Mouse (Mus musculus): ENCODE results near the gene Gm49318. TPM values are rescaled to one million over a fixed set of nuclear protein-coding genes. Genes with fewer than 3 reads are reported as not detected.
"Not testable (repeated sequence)": the region's sequence is repeated elsewhere in the genome, so short reads cannot be mapped to it uniquely, and the experiment has no call there.

The Gm49318 gene
- polyA plus RNA-seq, 1 experiment from 2014 or later = not detected

GRCm38 (mm10) chr9:22089281-22089680 lies 18.2 kb upstream of the Gm49318 start:
- no peaks in the 10 kb centered on the region for H3K36me3 ChIP-seq
- WGBS = over 99% methylated on average over 7 of the region's 7 CpGs
- H3K27me3 ChIP-seq (ENCODE audit: insufficient read depth, poor library complexity, severe bottlenecking) = 0 out of 2 replicates have a peak, but pooled peaks cover 1% of the 10 kb centered on the region
- H3K4me1 ChIP-seq (replicated peaks) = peaks cover 13% of the 10 kb centered on the region
- H3K9me3 ChIP-seq = no peaks in the 10 kb centered on the region
- H3K4me3 ChIP-seq = no peak overlapping the region
- H3K27ac ChIP-seq = no peak overlapping the region
- no peak for DNase-seq (ENCODE audit: low spot score)

DNA sequence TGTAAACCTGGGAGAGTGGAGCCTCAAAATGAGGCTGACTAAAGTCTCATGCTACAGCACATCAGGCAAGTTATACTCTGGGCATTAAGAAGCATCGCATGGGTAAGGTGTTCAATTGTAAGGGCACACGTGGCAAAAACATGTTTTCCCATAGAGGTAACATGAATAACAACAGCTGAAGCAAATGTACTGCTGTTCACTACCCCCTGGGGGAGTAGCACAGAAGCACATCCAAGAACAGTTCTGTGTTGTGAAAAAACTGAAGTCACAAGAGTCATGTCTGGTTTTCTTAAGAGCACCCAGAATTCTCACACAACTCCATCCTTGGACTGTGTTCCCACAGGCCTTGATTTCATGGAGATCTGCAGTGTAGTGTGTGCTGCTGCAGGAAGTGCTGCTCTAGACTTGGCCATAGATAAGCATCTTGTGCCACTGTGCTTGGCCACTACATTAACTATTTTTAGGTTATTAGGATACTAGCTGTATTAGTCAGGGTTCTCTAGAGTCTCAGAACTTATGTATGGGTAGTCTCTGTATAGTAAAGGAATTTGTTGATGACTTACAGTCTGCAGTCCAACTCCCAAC lies 16.1 kb upstream of the Gm49318 start:
- peaks cover 11% of the 10 kb centered on the region; the same call in 1 of the 2 replicates for H3K36me3 ChIP-seq
- H3K27me3 ChIP-seq (ENCODE audit: insufficient read depth, poor library complexity, severe bottlenecking) = no peaks in the 10 kb centered on the region
- H3K9me3 ChIP-seq = no peaks in the 10 kb centered on the region
- H3K4me1 ChIP-seq (replicated peaks) = peaks cover 16% of the 10 kb centered on the region
- H3K4me3 ChIP-seq = no peak overlapping the region
- no peak for DNase-seq (ENCODE audit: low spot score)
- 89% methylated on average over 2 of the region's 2 CpGs for WGBS
- H3K27ac ChIP-seq = no peak overlapping the region

DNA sequence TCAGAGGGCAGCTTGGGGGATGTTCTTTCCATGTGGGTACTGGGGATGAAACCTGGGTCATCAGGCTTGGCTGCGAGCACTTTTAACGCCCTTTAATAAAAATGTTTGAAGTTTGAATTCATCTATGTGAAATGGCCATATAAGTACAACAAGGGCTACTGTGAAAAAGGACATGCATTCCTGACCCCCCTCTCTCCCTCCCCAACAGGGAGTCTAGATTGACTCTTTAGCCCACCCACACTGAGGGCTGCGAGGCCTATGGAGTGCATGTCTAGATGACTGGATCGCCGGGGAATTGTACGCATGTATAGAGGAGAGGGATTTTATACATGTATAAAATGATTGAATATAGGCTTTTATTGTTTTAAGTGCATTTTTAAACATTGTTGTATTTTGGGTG lies 15.0 kb upstream of the Gm49318 start:
- H3K9me3 ChIP-seq = no peaks in the 10 kb centered on the region
- H3K36me3 ChIP-seq = peaks cover 12% of the 10 kb centered on the region; the same call in 1 of the 2 replicates
- WGBS = 87% methylated on average over 6 of the region's 6 CpGs
- DNase-seq (ENCODE audit: low spot score) = no peak
- peak overlapping the region; percentile 86; the same call in 1 of the 2 replicates for H3K27ac ChIP-seq
- peak overlapping the region; percentile 86 for H3K4me3 ChIP-seq
- peaks cover 16% of the 10 kb centered on the region for H3K4me1 ChIP-seq (replicated peaks)
- no peaks in the 10 kb centered on the region for H3K27me3 ChIP-seq (ENCODE audit: insufficient read depth, poor library complexity, severe bottlenecking)

GRCm38 (mm10) chr9:22085022-22085834 lies 14.2 kb upstream of the Gm49318 start, which contains the start of gene Ecsit:
TSS of gene Ecsit (minus strand) at chr9:22085438.
- H3K27ac ChIP-seq = peak within 1 kb of the TSS; percentile 86
- no peaks in the 10 kb centered on the region for H3K9me3 ChIP-seq
- peaks cover 17% of the 10 kb centered on the region for H3K36me3 ChIP-seq
- peaks cover 16% of the 10 kb centered on the region for H3K4me1 ChIP-seq (replicated peaks)
- H3K4me3 ChIP-seq = peak within 1 kb of the TSS; percentile 86
- WGBS = under 1% methylated on average over 48 of the region's 48 CpGs
- peak; percentile 93 for DNase-seq (ENCODE audit: low spot score)
- H3K27me3 ChIP-seq (ENCODE audit: insufficient read depth, poor library complexity, severe bottlenecking) = no peaks in the 10 kb centered on the region

GRCm38 (mm10) chr9:22084667-22085021 lies 13.6 kb upstream of the Gm49318 start:
- Histone ChIP-seq H3K27me3 (ENCODE audit: insufficient read depth, poor library complexity, severe bottlenecking) (no peaks in the 10 kb centered on the region), H3K36me3 (peaks cover 21% of the 10 kb centered on the region), H3K27ac (peak overlapping the region; percentile 86), H3K4me3 (peak overlapping the region; percentile 86), H3K9me3 (no peaks in the 10 kb centered on the region), H3K4me1 (replicated peaks) (peaks cover 16% of the 10 kb centered on the region)
- 34% methylated on average over 4 of the region's 4 CpGs for WGBS
- DNase-seq (ENCODE audit: low spot score) = no peak

DNA sequence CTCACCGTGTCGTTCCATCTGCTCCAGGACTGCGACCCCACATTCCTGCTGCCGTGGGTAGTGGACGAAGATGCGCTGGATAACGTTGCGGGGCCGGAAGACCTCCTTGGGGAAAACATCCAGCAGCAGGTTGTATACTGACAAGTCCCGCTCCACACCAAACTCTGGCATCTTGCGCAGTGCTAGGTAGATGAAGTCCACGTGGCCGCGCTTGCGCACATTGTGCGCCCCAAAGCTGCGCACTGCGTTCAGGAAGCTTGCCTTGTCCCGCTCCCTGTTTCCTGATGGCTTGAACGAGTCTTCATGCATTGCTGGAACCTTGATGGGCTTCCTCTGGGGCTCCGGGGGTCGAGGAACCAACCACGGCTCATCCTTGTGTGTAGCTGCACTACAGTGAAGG lies 5.2 kb upstream of the Gm49318 start:
- Histone ChIP-seq H3K9me3 (no peaks in the 10 kb centered on the region), H3K27ac (no peak overlapping the region), H3K27me3 (ENCODE audit: insufficient read depth, poor library complexity, severe bottlenecking) (no peaks in the 10 kb centered on the region), H3K36me3 (peaks cover 62% of the 10 kb centered on the region), H3K4me3 (no peak overlapping the region), H3K4me1 (replicated peaks) (peaks cover 7% of the 10 kb centered on the region; the same call in 1 of the 2 replicates)
- DNase-seq (ENCODE audit: low spot score) = no peak
- WGBS = 93% methylated on average over 23 of the region's 23 CpGs

DNA sequence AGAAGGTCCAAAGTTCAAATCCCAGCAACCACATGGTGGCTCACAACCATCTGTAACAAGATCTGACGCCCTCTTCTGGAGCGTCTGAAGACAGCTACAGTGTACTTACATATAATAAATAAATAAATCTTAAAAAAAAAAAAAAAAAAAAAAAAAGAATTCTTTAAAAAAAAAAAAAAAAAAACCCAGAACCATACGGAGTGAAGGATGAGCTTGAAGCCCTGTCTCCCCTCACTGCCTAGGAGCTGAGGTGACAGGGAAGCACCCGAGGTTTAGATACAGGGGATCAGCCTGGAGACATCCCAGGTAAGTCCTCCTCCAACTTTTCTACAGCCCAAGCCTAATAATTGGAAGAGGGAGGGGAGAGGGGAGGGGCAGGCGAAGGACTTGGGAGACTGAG lies 4.7 kb upstream of the Gm49318 start:
- not testable (repeated sequence) for H3K4me3 ChIP-seq; H3K27ac ChIP-seq; H3K27me3 ChIP-seq (ENCODE audit: insufficient read depth, poor library complexity, severe bottlenecking); H3K4me1 ChIP-seq (replicated peaks); DNase-seq (ENCODE audit: low spot score); H3K9me3 ChIP-seq
- H3K36me3 ChIP-seq = peaks cover 62% of the 10 kb centered on the region
- 71% methylated on average over 5 of the region's 5 CpGs for WGBS

DNA sequence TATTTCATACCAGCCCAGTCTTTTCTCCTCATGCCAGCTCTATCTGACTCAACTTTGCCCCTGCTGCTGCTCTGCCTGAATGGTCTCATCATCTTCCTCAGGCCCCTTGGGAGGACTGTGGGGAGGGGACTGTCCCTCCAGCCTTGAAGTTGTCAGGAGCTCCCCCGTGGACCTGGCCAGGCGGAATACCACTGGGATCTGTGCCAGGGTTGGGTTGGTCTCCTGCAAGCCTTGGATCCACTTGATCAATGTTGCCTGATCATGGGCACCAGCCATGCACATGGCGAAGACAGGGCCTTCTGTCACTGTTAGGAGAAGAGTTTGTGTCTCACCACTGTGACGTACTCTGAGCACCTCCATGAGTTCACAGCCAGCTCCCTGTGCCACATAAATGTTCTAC lies 1.2 kb upstream of the Gm49318 start:
- no peak for DNase-seq (ENCODE audit: low spot score)
- H3K36me3 ChIP-seq = peaks cover 60% of the 10 kb centered on the region
- H3K27me3 ChIP-seq (ENCODE audit: insufficient read depth, poor library complexity, severe bottlenecking) = no peaks in the 10 kb centered on the region
- WGBS = 92% methylated on average over 4 of the region's 4 CpGs
- no peak overlapping the region for H3K4me3 ChIP-seq
- H3K4me1 ChIP-seq (replicated peaks) = peaks cover 20% of the 10 kb centered on the region
- no peaks in the 10 kb centered on the region for H3K9me3 ChIP-seq
- no peak overlapping the region for H3K27ac ChIP-seq

- H3K27me3 ChIP-seq (ENCODE audit: insufficient read depth, poor library complexity, severe bottlenecking) = no peaks in the 10 kb centered on the region
- no peaks in the 10 kb centered on the region for H3K9me3 ChIP-seq
- H3K4me3 ChIP-seq = peak overlapping the region; percentile 89
- peaks cover 68% of the 10 kb centered on the region for H3K36me3 ChIP-seq
- 0 out of 2 replicates have a peak overlapping the region, but pooled peaks have one; percentile 99 for H3K27ac ChIP-seq
- DNase-seq (ENCODE audit: low spot score) = no peak
- 75% methylated on average over 4 of the region's 4 CpGs for WGBS
- peaks cover 20% of the 10 kb centered on the region for H3K4me1 ChIP-seq (replicated peaks)
These were observed 1.0 kb downstream of the Gm49318 start for GRCm38 (mm10) chr9:22069881-22070553.

DNA sequence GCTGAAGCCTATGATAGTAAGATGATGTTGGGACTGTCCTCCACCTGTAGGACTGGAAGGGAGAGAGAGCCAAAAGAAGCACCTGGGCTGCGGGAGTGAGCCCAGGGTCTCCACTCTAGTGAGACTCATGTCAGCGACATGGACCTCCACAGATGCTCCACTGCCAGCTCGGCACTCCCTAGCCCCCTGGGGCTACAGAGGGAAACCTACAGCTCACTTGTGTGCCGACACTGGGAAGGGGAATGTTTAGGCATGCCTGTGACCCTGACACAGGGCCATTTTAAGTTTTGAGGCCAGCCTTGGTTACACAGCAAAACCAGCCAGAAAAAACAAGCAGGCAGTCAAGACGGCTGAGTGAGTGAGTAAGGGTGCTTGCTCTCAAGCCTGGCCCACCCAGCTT lies 3.9 kb downstream of the Gm49318 start:
- H3K36me3 ChIP-seq = peaks cover 69% of the 10 kb centered on the region
- no peak overlapping the region for H3K4me3 ChIP-seq

DNA sequence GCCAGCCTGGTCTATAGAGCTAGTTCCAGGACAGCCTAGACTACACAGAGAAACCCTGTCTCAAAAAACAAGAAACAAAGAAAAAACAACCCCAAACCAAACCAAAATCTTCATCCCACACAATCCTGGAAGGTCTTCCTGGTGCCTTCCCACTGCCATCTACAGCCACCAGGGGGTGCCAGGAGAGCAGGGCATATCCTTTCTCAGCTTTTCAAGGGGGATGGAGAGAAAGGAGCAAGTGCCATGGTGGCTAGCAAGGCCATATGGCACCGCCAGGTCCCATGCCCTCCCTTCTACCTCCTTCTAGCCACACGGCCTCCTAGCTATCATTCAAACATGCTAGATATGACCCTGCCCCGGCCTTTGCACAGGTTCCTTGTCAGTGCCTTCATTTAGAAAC lies 4.6 kb downstream of the Gm49318 start:
- Histone ChIP-seq H3K36me3 (peaks cover 76% of the 10 kb centered on the region), H3K4me3 (no peak overlapping the region), H3K27me3 (ENCODE audit: insufficient read depth, poor library complexity, severe bottlenecking) (no peaks in the 10 kb centered on the region), H3K9me3 (no peaks in the 10 kb centered on the region), H3K4me1 (replicated peaks) (peaks cover 14% of the 10 kb centered on the region), H3K27ac (no peak overlapping the region)
- 84% methylated on average over 3 of the region's 3 CpGs for WGBS
- peak; percentile 44 for DNase-seq (ENCODE audit: low spot score)

More for the DNA sequence above, 3.9 kb downstream of the Gm49318 start:
- 82% methylated on average over 5 of the region's 5 CpGs for WGBS
- no peak for DNase-seq (ENCODE audit: low spot score)
- H3K27me3 ChIP-seq (ENCODE audit: insufficient read depth, poor library complexity, severe bottlenecking) = no peaks in the 10 kb centered on the region
- no peaks in the 10 kb centered on the region for H3K9me3 ChIP-seq
- no peak overlapping the region for H3K27ac ChIP-seq
- peaks cover 20% of the 10 kb centered on the region for H3K4me1 ChIP-seq (replicated peaks)

DNA sequence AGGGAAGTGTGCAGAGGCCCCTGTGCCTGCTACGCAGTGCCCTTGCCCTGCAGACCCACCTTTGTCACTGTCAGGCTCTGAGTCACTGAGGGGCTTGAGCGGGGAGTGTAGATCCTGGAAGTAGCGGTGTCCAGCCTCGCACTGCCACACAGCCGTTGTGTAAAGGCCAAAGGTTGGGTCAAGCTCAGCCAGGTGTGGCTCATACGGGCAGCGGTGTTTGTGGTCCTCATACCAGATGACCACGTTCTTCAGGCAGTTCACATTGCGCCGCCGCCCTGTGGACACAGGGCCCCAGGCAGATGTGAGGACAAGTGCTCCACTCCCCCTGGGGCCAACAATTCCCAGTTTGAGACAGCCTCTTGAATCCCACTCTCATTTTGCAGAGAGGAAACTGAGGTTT lies 5.4 kb downstream of the Gm49318 start:
- Histone ChIP-seq H3K27me3 (ENCODE audit: insufficient read depth, poor library complexity, severe bottlenecking) (no peaks in the 10 kb centered on the region), H3K4me1 (replicated peaks) (peaks cover 12% of the 10 kb centered on the region), H3K4me3 (no peak overlapping the region), H3K9me3 (no peaks in the 10 kb centered on the region), H3K36me3 (peaks cover 83% of the 10 kb centered on the region), H3K27ac (no peak overlapping the region)
- no peak for DNase-seq (ENCODE audit: low spot score)
- WGBS = 95% methylated on average over 11 of the region's 11 CpGs

DNA sequence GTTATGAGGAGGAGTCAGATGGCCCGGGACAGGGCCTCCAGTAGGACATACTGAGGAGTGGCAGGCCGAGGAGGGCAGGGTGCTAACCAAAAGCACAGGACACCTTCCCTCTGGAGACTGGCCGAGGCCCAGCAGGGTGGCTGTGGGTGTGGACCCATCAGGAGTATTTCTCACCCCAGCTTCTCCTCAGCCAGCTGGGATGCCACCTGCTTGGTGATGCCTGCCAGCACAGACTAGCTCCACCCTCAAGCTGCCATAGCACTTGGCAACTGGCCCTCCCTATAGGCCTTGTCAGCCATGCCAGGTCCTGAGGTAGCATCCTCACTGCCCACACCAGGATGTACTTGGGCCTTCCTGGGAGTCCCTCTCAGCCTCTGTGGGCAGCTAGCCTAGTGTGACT lies 6.7 kb downstream of the Gm49318 start:
- no peak overlapping the region for H3K27ac ChIP-seq
- no peaks in the 10 kb centered on the region for H3K4me1 ChIP-seq (replicated peaks)
- no peaks in the 10 kb centered on the region for H3K27me3 ChIP-seq (ENCODE audit: insufficient read depth, poor library complexity, severe bottlenecking)
- DNase-seq (ENCODE audit: low spot score) = no peak
- no peaks in the 10 kb centered on the region for H3K9me3 ChIP-seq
- 93% methylated on average over 3 of the region's 3 CpGs for WGBS
- H3K36me3 ChIP-seq = peaks cover 95% of the 10 kb centered on the region
- no peak overlapping the region for H3K4me3 ChIP-seq

Measured in hindbrain, embryonic 10.5 days (tissue).